Mouse (Mus musculus) embryonic fibroblast, embryonic 13.5 days (primary cell): ENCODE data around the gene Tmie.

Experiments used
- CTCF ChIP-seq: IDR thresholded peaks from 2 replicates; pipeline ENCODE4 v1.5.1; 2011; ENCODE audit warnings: mild to moderate bottlenecking, control low read depth, low read length, moderate library complexity, borderline replicate concordance; ENCODE audit not compliant: insufficient read depth
- POLR2A ChIP-seq: IDR thresholded peaks from 2 replicates; pipeline ENCODE4 v1.6.1; 2011; ENCODE audit warnings: low read depth, mild to moderate bottlenecking, control low read depth, low read length, moderate library complexity

- TF ChIP-seq POLR2A, result no peak
- TF ChIP-seq CTCF, result no peak
Measured at GRCm38 (mm10) chr9:110841438-110841837, 38.5 kb downstream of the Tmie start.
